Mouse (Mus musculus) hindbrain, embryonic 15.5 days (tissue): ENCODE measurements around the gene Mdfic. TPM values are rescaled to one million over a fixed set of nuclear protein-coding genes. Genes with fewer than 3 reads are reported as not detected.

Source experiments
- ATAC-seq: fragments of 200-750 bp; cut with Nextera tagmentation; 2 replicates; pipeline ENCODE4 v1.8.0; 2017; ENCODE audit warnings: low read depth, moderate number of reproducible peaks, moderate TSS enrichment; ENCODE audit not compliant: low FRiP score
- H3K27ac ChIP-seq: fragments of 300-500 bp; sonication (generic); replicated peaks from 2 replicates; pipeline ENCODE4 v1.5.1; 2015; ENCODE audit warnings: mild to moderate bottlenecking, inconsistent platforms
- H3K27me3 ChIP-seq: fragments of 300-500 bp; sonication (generic); 2 replicates; pipeline ENCODE4 v1.6.1; 2015; ENCODE audit warnings: control low read depth, inconsistent platforms
- H3K36me3 ChIP-seq: fragments of 300-500 bp; sonication (generic); 2 replicates; pipeline ENCODE4 v1.6.1; 2015; ENCODE audit warnings: control low read depth, inconsistent platforms
- H3K4me1 ChIP-seq: fragments of 300-500 bp; sonication (generic); replicated peaks from 2 replicates; pipeline ENCODE4 v1.6.1; 2015; ENCODE audit warnings: control low read depth, inconsistent platforms
- H3K4me2 ChIP-seq: fragments of 300-500 bp; sonication (generic); 2 replicates; pipeline ENCODE4 v1.6.1; 2015; ENCODE audit warnings: moderate library complexity, mild to moderate bottlenecking, inconsistent platforms
- H3K4me3 ChIP-seq: fragments of 300-500 bp; sonication (generic); 2 replicates; pipeline ENCODE4 v1.5.1; 2015; ENCODE audit warnings: mild to moderate bottlenecking, inconsistent platforms
- H3K9ac ChIP-seq: fragments of 300-500 bp; sonication (generic); 2 replicates; pipeline ENCODE4 v1.6.1; 2015; ENCODE audit warnings: inconsistent platforms
- H3K9me3 ChIP-seq: fragments of 300-500 bp; sonication (generic); 2 replicates; pipeline ENCODE4 v1.6.1; 2016; ENCODE audit warnings: control low read depth, inconsistent platforms
- WGBS: fragments of 180-500 bp; shearing (Covaris S2); methylation state at CpG from one replicate; pipeline ENCODE4 v1.1.7; 2015; 5-methylcytosine and 5-hydroxymethylcytosine counted together
- polyA plus RNA-seq: library from polyadenylated mRNA; unstranded; fragments of >200 nt; fragmentation: Nextera tagmentation; extraction: Ambion mirVana; gene quantifications from 2 replicates; pipeline ENCODE4 v1.2.1, GENCODE M21; 2015

The Mdfic gene
- polyA plus RNA-seq, 1 experiment from 2014 or later, result 1.2 TPM

- H3K9ac ChIP-seq, result no peak overlapping the region
- H3K27ac ChIP-seq, result no peak overlapping the region
- WGBS, result 77% methylated on average over 6 of the region's 6 CpGs
- peaks cover 4% of the 10 kb centered on the region; the same call in 1 of the 2 replicates for H3K4me1 ChIP-seq
- no peaks in the 10 kb centered on the region for H3K27me3 ChIP-seq
- H3K4me2 ChIP-seq, result no peak overlapping the region
- no peaks in the 10 kb centered on the region for H3K36me3 ChIP-seq
- no peak overlapping the region for H3K4me3 ChIP-seq
- ATAC-seq, result no peak
- H3K9me3 ChIP-seq, result no peaks in the 10 kb centered on the region
These were observed 23.3 kb downstream of the Mdfic start for GRCm38 (mm10) chr6:15743793-15744192.

GRCm38 (mm10) chr6:15745313-15745712 is 24.9 kb downstream of the Mdfic start:
- no peak overlapping the region for H3K27ac ChIP-seq
- H3K4me3 ChIP-seq, result no peak overlapping the region
- H3K9ac ChIP-seq, result no peak overlapping the region
- H3K36me3 ChIP-seq, result no peaks in the 10 kb centered on the region
- H3K4me2 ChIP-seq, result no peak overlapping the region
- H3K9me3 ChIP-seq, result no peaks in the 10 kb centered on the region
- peaks cover 4% of the 10 kb centered on the region; the same call in 1 of the 2 replicates for H3K4me1 ChIP-seq
- H3K27me3 ChIP-seq, result no peaks in the 10 kb centered on the region
- WGBS, result 55% methylated on average over 6 of the region's 6 CpGs
- 0 out of 2 replicates have a peak, but pooled peaks have one; percentile 51 for ATAC-seq

- H3K4me2 ChIP-seq, result no peak overlapping the region
- peaks cover 4% of the 10 kb centered on the region; the same call in 1 of the 2 replicates for H3K4me1 ChIP-seq
- ATAC-seq, result no peak
- no peak overlapping the region for H3K4me3 ChIP-seq
- no peak overlapping the region for H3K27ac ChIP-seq
- no peaks in the 10 kb centered on the region for H3K36me3 ChIP-seq
- H3K9me3 ChIP-seq, result no peaks in the 10 kb centered on the region
- no peak overlapping the region for H3K9ac ChIP-seq
- H3K27me3 ChIP-seq, result no peaks in the 10 kb centered on the region
- 79% methylated on average over 5 of the region's 5 CpGs for WGBS
These were observed 25.4 kb downstream of the Mdfic start for GRCm38 (mm10) chr6:15745891-15746290.

GRCm38 (mm10) chr6:15747396-15748155 is 27.1 kb downstream of the Mdfic start:
- ATAC-seq, result no peak
- H3K4me2 ChIP-seq, result no peak overlapping the region
- H3K4me1 ChIP-seq, result peaks cover 4% of the 10 kb centered on the region; the same call in 1 of the 2 replicates
- H3K27me3 ChIP-seq, result no peaks in the 10 kb centered on the region
- no peak overlapping the region for H3K4me3 ChIP-seq
- H3K36me3 ChIP-seq, result no peaks in the 10 kb centered on the region
- 94% methylated on average over 5 of the region's 5 CpGs for whole genome bisulfite sequencing
- H3K9ac ChIP-seq, result no peak overlapping the region
- no peaks in the 10 kb centered on the region for H3K9me3 ChIP-seq
- H3K27ac ChIP-seq, result no peak overlapping the region

- WGBS, result 100% methylated on average over 1 of the region's 1 CpGs
- ATAC-seq, result no peak
These were observed 27.8 kb downstream of the Mdfic start for GRCm38 (mm10) chr6:15748236-15748635.

GRCm38 (mm10) chr6:15748943-15749342 is 28.5 kb downstream of the Mdfic start:
- no peaks in the 10 kb centered on the region for H3K9me3 ChIP-seq
- no peak overlapping the region for H3K27ac ChIP-seq
- H3K4me3 ChIP-seq, result no peak overlapping the region
- peaks cover 4% of the 10 kb centered on the region; the same call in 1 of the 2 replicates for H3K4me1 ChIP-seq
- no peak for ATAC-seq
- H3K4me2 ChIP-seq, result no peak overlapping the region
- no peak overlapping the region for H3K9ac ChIP-seq
- H3K36me3 ChIP-seq, result no peaks in the 10 kb centered on the region
- no peaks in the 10 kb centered on the region for H3K27me3 ChIP-seq
- WGBS, result 96% methylated on average over 2 of the region's 2 CpGs

More at GRCm38 (mm10) chr6:15748236-15748635, 27.8 kb downstream of the Mdfic start:
- Histone ChIP-seq H3K27me3 (no peaks in the 10 kb centered on the region), H3K36me3 (no peaks in the 10 kb centered on the region), H3K4me2 (no peak overlapping the region), H3K4me1 (peaks cover 4% of the 10 kb centered on the region; the same call in 1 of the 2 replicates), H3K9ac (no peak overlapping the region), H3K9me3 (no peaks in the 10 kb centered on the region), H3K27ac (no peak overlapping the region), H3K4me3 (no peak overlapping the region)

GRCm38 (mm10) chr6:15750101-15750500 is 29.6 kb downstream of the Mdfic start:
- 91% methylated on average over 5 of the region's 5 CpGs for WGBS
- Histone ChIP-seq H3K4me3 (no peak overlapping the region), H3K9ac (no peak overlapping the region)

GRCm38 (mm10) chr6:15751375-15751774 is 30.9 kb downstream of the Mdfic start:
- H3K36me3 ChIP-seq, result no peaks in the 10 kb centered on the region
- no peak overlapping the region for H3K27ac ChIP-seq
- no peaks in the 10 kb centered on the region for H3K4me1 ChIP-seq
- H3K4me3 ChIP-seq, result no peak overlapping the region
- H3K9ac ChIP-seq, result no peak overlapping the region
- H3K27me3 ChIP-seq, result no peaks in the 10 kb centered on the region
- H3K9me3 ChIP-seq, result no peaks in the 10 kb centered on the region
- WGBS, result 92% methylated on average over 2 of the region's 2 CpGs
- no peak for ATAC-seq
- H3K4me2 ChIP-seq, result no peak overlapping the region

More at GRCm38 (mm10) chr6:15750101-15750500, 29.6 kb downstream of the Mdfic start:
- H3K4me2 ChIP-seq, result no peak overlapping the region
- peaks cover 3% of the 10 kb centered on the region; the same call in 1 of the 2 replicates for H3K4me1 ChIP-seq
- H3K36me3 ChIP-seq, result no peaks in the 10 kb centered on the region
- H3K27me3 ChIP-seq, result no peaks in the 10 kb centered on the region
- H3K27ac ChIP-seq, result no peak overlapping the region
- H3K9me3 ChIP-seq, result no peaks in the 10 kb centered on the region
- ATAC-seq, result no peak

- Histone ChIP-seq H3K36me3 (no peaks in the 10 kb centered on the region), H3K4me1 (no peaks in the 10 kb centered on the region), H3K9me3 (no peaks in the 10 kb centered on the region), H3K27me3 (no peaks in the 10 kb centered on the region), H3K4me3 (no peak overlapping the region), H3K4me2 (no peak overlapping the region), H3K27ac (no peak overlapping the region), H3K9ac (no peak overlapping the region)
- ATAC-seq, result no peak
- 85% methylated on average over 5 of the region's 5 CpGs for WGBS
These were observed 31.7 kb downstream of the Mdfic start for GRCm38 (mm10) chr6:15752160-15752559.

GRCm38 (mm10) chr6:15753208-15753607 is 32.7 kb downstream of the Mdfic start:
- Histone ChIP-seq H3K9me3 (no peaks in the 10 kb centered on the region), H3K27ac (no peak overlapping the region), H3K27me3 (no peaks in the 10 kb centered on the region), H3K4me2 (no peak overlapping the region), H3K36me3 (no peaks in the 10 kb centered on the region), H3K4me3 (no peak overlapping the region), H3K9ac (no peak overlapping the region), H3K4me1 (no peaks in the 10 kb centered on the region)
- ATAC-seq, result no peak

GRCm38 (mm10) chr6:15758394-15758793 is 37.9 kb downstream of the Mdfic start:
- H3K4me1 ChIP-seq, result no peaks in the 10 kb centered on the region
- no peak overlapping the region for H3K9ac ChIP-seq
- ATAC-seq, result no peak
- H3K36me3 ChIP-seq, result no peaks in the 10 kb centered on the region
- H3K4me3 ChIP-seq, result no peak overlapping the region
- no peak overlapping the region for H3K27ac ChIP-seq
- 81% methylated on average over 3 of the region's 3 CpGs for WGBS
- H3K4me2 ChIP-seq, result no peak overlapping the region
- H3K9me3 ChIP-seq, result no peaks in the 10 kb centered on the region
- no peaks in the 10 kb centered on the region for H3K27me3 ChIP-seq

GRCm38 (mm10) chr6:15760750-15761149 is 40.3 kb downstream of the Mdfic start:
- no peaks in the 10 kb centered on the region for H3K36me3 ChIP-seq

More at GRCm38 (mm10) chr6:15760750-15761149, 40.3 kb downstream of the Mdfic start:
- Histone ChIP-seq H3K4me3 (no peak overlapping the region), H3K27me3 (no peaks in the 10 kb centered on the region), H3K9ac (no peak overlapping the region), H3K4me2 (no peak overlapping the region), H3K27ac (no peak overlapping the region), H3K9me3 (no peaks in the 10 kb centered on the region), H3K4me1 (no peaks in the 10 kb centered on the region)
- no peak for ATAC-seq
- WGBS, result 61% methylated on average over 6 of the region's 6 CpGs
